Mouse (Mus musculus) heart, embryonic 15.5 days (tissue): ENCODE measurements around the gene Rasgrp2. TPM values are rescaled to one million over a fixed set of nuclear protein-coding genes. Genes with fewer than 3 reads are reported as not detected.

Experiments used
- ATAC-seq: fragments of 200-750 bp; cut with Nextera tagmentation; replicated peaks from 2 replicates; pipeline ENCODE4 v1.8.0; 2017; ENCODE audit warnings: low read depth, moderate TSS enrichment; ENCODE audit not compliant: insufficient number of reproducible peaks, insufficient read depth, low FRiP score
- H3K27ac ChIP-seq: fragments of 300-500 bp; sonication (generic); 2 replicates; pipeline ENCODE4 v1.5.1; 2015; ENCODE audit warnings: mild to moderate bottlenecking, inconsistent platforms
- H3K27me3 ChIP-seq: fragments of 300-500 bp; sonication (generic); 2 replicates; pipeline ENCODE4 v1.6.1; 2015; ENCODE audit warnings: inconsistent platforms
- H3K36me3 ChIP-seq: fragments of 300-500 bp; sonication (generic); 2 replicates; pipeline ENCODE4 v1.6.1; 2015; ENCODE audit warnings: mild to moderate bottlenecking, inconsistent platforms
- H3K4me1 ChIP-seq: fragments of 300-500 bp; sonication (generic); replicated peaks from 2 replicates; pipeline ENCODE4 v1.6.1; 2015; ENCODE audit warnings: inconsistent platforms
- H3K4me2 ChIP-seq: fragments of 300-500 bp; sonication (generic); 2 replicates; pipeline ENCODE4 v1.6.1; 2015; ENCODE audit warnings: inconsistent platforms, mild to moderate bottlenecking, moderate library complexity
- H3K4me3 ChIP-seq: fragments of 300-500 bp; sonication (generic); 2 replicates; pipeline ENCODE4 v1.5.1; 2015; ENCODE audit warnings: mild to moderate bottlenecking, inconsistent platforms
- H3K9ac ChIP-seq: fragments of 300-500 bp; sonication (generic); 2 replicates; pipeline ENCODE4 v1.6.1; 2015; ENCODE audit warnings: mild to moderate bottlenecking, inconsistent platforms
- H3K9me3 ChIP-seq: fragments of 300-500 bp; sonication (generic); replicated peaks from 2 replicates; pipeline ENCODE4 v1.6.1; 2016; ENCODE audit warnings: inconsistent platforms
- WGBS: fragments of 180-500 bp; shearing (Covaris S2); methylation state at CpG from one replicate; pipeline ENCODE4 v1.1.7; 2015; ENCODE audit warnings: mixed read lengths; 5-methylcytosine and 5-hydroxymethylcytosine counted together
- polyA plus RNA-seq: library from polyadenylated mRNA; unstranded; fragments of >200 nt; fragmentation: Nextera tagmentation; extraction: Ambion mirVana; gene quantifications from 2 replicates; pipeline ENCODE4 v1.2.1, GENCODE M21; 2015

The Rasgrp2 gene
- polyA plus RNA-seq, 1 experiment from 2014 or later, result 54.8 TPM

DNA sequence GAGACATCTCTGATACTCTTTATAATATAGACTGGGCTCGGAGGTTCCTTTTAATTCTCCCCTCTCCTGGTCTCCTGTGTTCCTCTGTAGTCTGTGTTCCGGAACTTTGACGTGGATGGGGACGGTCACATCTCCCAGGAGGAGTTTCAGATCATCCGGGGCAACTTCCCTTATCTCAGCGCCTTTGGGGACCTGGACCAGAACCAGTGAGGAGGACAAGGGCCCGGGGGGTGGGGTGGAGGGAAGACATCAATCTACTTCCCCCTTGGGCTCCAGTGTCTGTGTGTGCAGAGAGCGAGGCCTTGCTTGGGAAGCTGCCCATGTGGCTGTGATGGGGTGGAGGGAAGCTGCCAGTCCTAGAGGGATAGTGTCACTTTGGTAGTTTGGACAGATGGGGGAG lies 9.6 kb downstream of the Rasgrp2 start:
- H3K27ac ChIP-seq, result no peak overlapping the region

GRCm38 (mm10) chr19:6409176-6409575 lies 10.0 kb downstream of the Rasgrp2 start:
- H3K4me3 ChIP-seq, result no peak overlapping the region
- 74% methylated on average over 5 of the region's 5 CpGs for WGBS
- ATAC-seq, result no peak
- no peaks in the 10 kb centered on the region for H3K4me1 ChIP-seq
- no peak overlapping the region for H3K27ac ChIP-seq
- H3K27me3 ChIP-seq, result no peaks in the 10 kb centered on the region
- no peak overlapping the region for H3K9ac ChIP-seq
- no peaks in the 10 kb centered on the region for H3K36me3 ChIP-seq
- H3K9me3 ChIP-seq, result no peaks in the 10 kb centered on the region
- no peak overlapping the region for H3K4me2 ChIP-seq

More for the DNA sequence above, 9.6 kb downstream of the Rasgrp2 start:
- Histone ChIP-seq H3K4me2 (no peak overlapping the region), H3K9me3 (no peaks in the 10 kb centered on the region), H3K4me3 (no peak overlapping the region), H3K9ac (no peak overlapping the region), H3K4me1 (no peaks in the 10 kb centered on the region), H3K36me3 (no peaks in the 10 kb centered on the region), H3K27me3 (0 out of 2 replicates have a peak, but pooled peaks cover under 1% of the 10 kb centered on the region)
- no peak for ATAC-seq
- WGBS, result 76% methylated on average over 8 of the region's 8 CpGs

- H3K4me2 ChIP-seq, result no peak overlapping the region
- no peaks in the 10 kb centered on the region for H3K27me3 ChIP-seq
- no peak overlapping the region for H3K9ac ChIP-seq
- ATAC-seq, result no peak
- no peaks in the 10 kb centered on the region for H3K9me3 ChIP-seq
- H3K4me3 ChIP-seq, result no peak overlapping the region
- 75% methylated on average over 5 of the region's 5 CpGs for WGBS
- H3K27ac ChIP-seq, result no peak overlapping the region
- no peaks in the 10 kb centered on the region for H3K36me3 ChIP-seq
- H3K4me1 ChIP-seq, result no peaks in the 10 kb centered on the region
These were observed 10.8 kb downstream of the Rasgrp2 start for GRCm38 (mm10) chr19:6409936-6410335.

- H3K9ac ChIP-seq, result no peak overlapping the region
- H3K4me2 ChIP-seq, result no peak overlapping the region
- peaks cover 25% of the 10 kb centered on the region for H3K27me3 ChIP-seq
- peaks cover 5% of the 10 kb centered on the region; the same call in 1 of the 2 replicates for H3K4me1 ChIP-seq
- no peaks in the 10 kb centered on the region for H3K36me3 ChIP-seq
- no peaks in the 10 kb centered on the region for H3K9me3 ChIP-seq
- no peak for ATAC-seq
- WGBS, result 55% methylated on average over 14 of the region's 14 CpGs
- H3K4me3 ChIP-seq, result no peak overlapping the region
- no peak overlapping the region for H3K27ac ChIP-seq
These were observed 13.7 kb downstream of the Rasgrp2 start for GRCm38 (mm10) chr19:6412798-6413197.

GRCm38 (mm10) chr19:6415454-6415853 lies 16.3 kb downstream of the Rasgrp2 start:
- Histone ChIP-seq H3K36me3 (no peaks in the 10 kb centered on the region), H3K27me3 (peaks cover 52% of the 10 kb centered on the region), H3K27ac (no peak overlapping the region), H3K4me1 (peaks cover 15% of the 10 kb centered on the region), H3K4me3 (no peak overlapping the region), H3K4me2 (no peak overlapping the region), H3K9me3 (no peaks in the 10 kb centered on the region), H3K9ac (no peak overlapping the region)
- no peak for ATAC-seq
- 29% methylated on average over 6 of the region's 6 CpGs for WGBS

GRCm38 (mm10) chr19:6416124-6416770 lies 17.1 kb downstream of the Rasgrp2 start:
- H3K36me3 ChIP-seq, result no peaks in the 10 kb centered on the region
- peaks cover 60% of the 10 kb centered on the region for H3K27me3 ChIP-seq
- no peak for ATAC-seq
- WGBS, result 18% methylated on average over 9 of the region's 9 CpGs
- no peak overlapping the region for H3K4me2 ChIP-seq
- H3K9me3 ChIP-seq, result no peaks in the 10 kb centered on the region
- H3K27ac ChIP-seq, result no peak overlapping the region
- no peak overlapping the region for H3K4me3 ChIP-seq
- no peak overlapping the region for H3K9ac ChIP-seq
- H3K4me1 ChIP-seq, result peaks cover 15% of the 10 kb centered on the region

DNA sequence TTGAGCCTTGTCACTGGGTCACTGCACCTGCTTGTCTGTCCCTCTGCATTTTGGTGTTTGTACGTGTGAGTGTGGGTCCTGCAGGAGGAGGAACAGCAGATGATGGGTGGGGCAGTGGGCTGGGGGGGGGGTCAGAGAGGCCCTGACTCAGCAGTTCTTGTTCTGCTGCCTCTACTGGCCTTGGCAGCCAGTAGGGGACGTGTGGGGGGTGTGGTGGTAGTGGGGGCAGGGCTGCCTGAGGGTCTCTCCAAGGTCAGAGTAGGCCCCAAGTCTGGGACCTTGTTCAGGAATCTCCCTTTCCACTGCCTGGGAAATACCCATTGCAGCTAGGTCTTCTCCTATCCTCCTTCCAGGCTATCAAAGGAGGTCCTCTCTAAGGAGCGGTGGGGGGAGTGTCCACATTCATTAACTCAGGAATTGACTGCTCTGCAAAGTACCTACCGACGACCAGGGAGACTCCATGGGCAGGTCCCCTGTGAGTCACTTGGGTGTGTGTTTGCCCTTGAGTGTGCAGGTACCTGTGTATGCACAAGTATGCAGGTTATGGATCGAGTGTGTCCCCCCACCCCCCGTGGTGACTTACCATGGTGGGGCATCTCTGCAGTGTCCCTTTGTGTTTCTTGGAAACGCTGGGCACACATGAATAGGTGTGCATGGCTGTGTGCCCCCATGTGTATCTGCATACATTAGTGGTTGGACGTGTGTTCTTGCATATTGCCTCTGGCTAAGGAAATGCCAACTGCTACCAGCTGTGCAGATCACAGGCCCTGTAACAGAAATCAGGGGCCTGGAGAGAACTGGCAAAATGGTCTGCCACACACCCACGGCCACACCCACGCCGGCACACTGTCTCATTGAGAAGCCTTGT lies 18.0 kb downstream of the Rasgrp2 start:
- no peak overlapping the region for H3K27ac ChIP-seq
- no peak for ATAC-seq
- H3K27me3 ChIP-seq, result peaks cover 68% of the 10 kb centered on the region
- peaks cover 15% of the 10 kb centered on the region for H3K4me1 ChIP-seq
- H3K36me3 ChIP-seq, result no peaks in the 10 kb centered on the region
- 70% methylated on average over 12 of the region's 12 CpGs for WGBS
- no peak overlapping the region for H3K4me2 ChIP-seq
- H3K9ac ChIP-seq, result no peak overlapping the region
- H3K9me3 ChIP-seq, result no peaks in the 10 kb centered on the region
- no peak overlapping the region for H3K4me3 ChIP-seq

- H3K27ac ChIP-seq, result no peak within 1 kb of the TSS
These were observed 19.2 kb downstream of the Rasgrp2 start, which contains the start of gene Nrxn2 for GRCm38 (mm10) chr19:6418233-6418879. Gene Nrxn2, plus strand, starts transcription at chr19:6418731.

GRCm38 (mm10) chr19:6418984-6419692 lies 20.0 kb downstream of the Rasgrp2 start:
- peak overlapping the region; percentile 88 for H3K4me2 ChIP-seq
- no peak for ATAC-seq
- H3K27ac ChIP-seq, result no peak overlapping the region
- peak overlapping the region; percentile 53 for H3K4me3 ChIP-seq
- H3K9ac ChIP-seq, result no peak overlapping the region
- no peaks in the 10 kb centered on the region for H3K9me3 ChIP-seq
- peaks cover 15% of the 10 kb centered on the region for H3K4me1 ChIP-seq
- 10% methylated on average over 22 of the region's 23 CpGs for WGBS
- peaks cover 87% of the 10 kb centered on the region for H3K27me3 ChIP-seq
- no peaks in the 10 kb centered on the region for H3K36me3 ChIP-seq

More at GRCm38 (mm10) chr19:6418233-6418879, 19.2 kb downstream of the Rasgrp2 start, which contains the start of gene Nrxn2:
- WGBS, result under 1% methylated on average over 46 of the region's 46 CpGs
- peak; percentile 79 for ATAC-seq
- Histone ChIP-seq H3K27me3 (peaks cover 79% of the 10 kb centered on the region), H3K9me3 (no peaks in the 10 kb centered on the region), H3K4me1 (peaks cover 15% of the 10 kb centered on the region), H3K9ac (no peak within 1 kb of the TSS), H3K4me3 (peak within 1 kb of the TSS; percentile 53), H3K36me3 (no peaks in the 10 kb centered on the region), H3K4me2 (peak within 1 kb of the TSS; percentile 88)

- Histone ChIP-seq H3K4me3 (no peak overlapping the region), H3K27ac (no peak overlapping the region), H3K27me3 (peaks cover 94% of the 10 kb centered on the region), H3K9ac (no peak overlapping the region), H3K36me3 (no peaks in the 10 kb centered on the region), H3K9me3 (no peaks in the 10 kb centered on the region), H3K4me1 (peaks cover 15% of the 10 kb centered on the region), H3K4me2 (no peak overlapping the region)
- 57% methylated on average over 9 of the region's 9 CpGs for WGBS
- ATAC-seq, result no peak
These were observed 20.7 kb downstream of the Rasgrp2 start for GRCm38 (mm10) chr19:6419805-6420310.
